Mouse (Mus musculus): Measurements from ENCODE around the gene Slc39a13.
"Not testable (repeated sequence)": the region's sequence is repeated elsewhere in the genome, so short reads cannot be mapped to it uniquely, and the experiment has no call there.

Gene Slc39a13

GRCm38 (mm10) chr2:91023131-91023530, 47.1 kb downstream of the Slc39a13 start:
- no peak for DNase-seq

GRCm38 (mm10) chr2:91022266-91022665, 48.0 kb downstream of the Slc39a13 start:
- not testable (repeated sequence) for DNase-seq

GRCm38 (mm10) chr2:91019911-91020310, 50.3 kb downstream of the Slc39a13 start:
- DNase-seq, result no peak

GRCm38 (mm10) chr2:91018061-91018788, 52.0 kb downstream of the Slc39a13 start:
- DNase-seq, result peak; percentile 33

- no peak for DNase-seq
Measured at GRCm38 (mm10) chr2:91015386-91015785, 54.8 kb downstream of the Slc39a13 start.

GRCm38 (mm10) chr2:91013881-91014280, 56.3 kb downstream of the Slc39a13 start:
- no peak for DNase-seq
